Mouse (Mus musculus): ENCODE measurements at regions not wholly inside any gene's neighbourhood (a gene's known extent, or its start where the extent isn't known, plus 50 kb on each side); places are given as distances from the start of the nearest gene placed in this dataset.

GRCm38 (mm10) chr12:109952933-109953332 lies 325.9 kb upstream of the Dio3 start:
- DNase-seq (ENCODE audit: low read depth) = no peak

DNA sequence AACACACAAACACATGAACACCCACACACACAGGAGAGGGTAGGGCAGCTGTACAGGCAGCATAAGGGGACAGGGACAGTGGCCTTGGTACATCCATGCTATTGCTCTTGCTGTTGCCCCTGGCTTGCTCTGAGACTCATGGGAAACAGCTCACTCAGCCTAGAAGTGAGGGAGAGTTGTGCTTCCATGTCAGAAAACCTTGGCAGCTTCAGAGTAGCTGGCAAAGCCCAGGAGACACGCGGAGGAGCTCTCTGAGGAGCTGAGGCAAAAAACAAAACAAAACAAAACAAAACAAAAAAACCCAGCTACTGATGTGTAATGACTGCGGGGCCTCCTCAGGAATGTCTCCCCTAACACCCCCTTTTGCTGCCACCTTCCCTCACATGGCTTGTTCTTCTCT lies 321.6 kb upstream of the Dio3 start:
- DNase-seq (ENCODE audit: low read depth) = no peak

GRCm38 (mm10) chr12:109958357-109959085 lies 320.3 kb upstream of the Dio3 start:
- DNase-seq (ENCODE audit: low read depth) = no peak

- no peak for DNase-seq (ENCODE audit: low read depth)
Observed at GRCm38 (mm10) chr12:109966776-109967175, 312.1 kb upstream of the Dio3 start.

DNA sequence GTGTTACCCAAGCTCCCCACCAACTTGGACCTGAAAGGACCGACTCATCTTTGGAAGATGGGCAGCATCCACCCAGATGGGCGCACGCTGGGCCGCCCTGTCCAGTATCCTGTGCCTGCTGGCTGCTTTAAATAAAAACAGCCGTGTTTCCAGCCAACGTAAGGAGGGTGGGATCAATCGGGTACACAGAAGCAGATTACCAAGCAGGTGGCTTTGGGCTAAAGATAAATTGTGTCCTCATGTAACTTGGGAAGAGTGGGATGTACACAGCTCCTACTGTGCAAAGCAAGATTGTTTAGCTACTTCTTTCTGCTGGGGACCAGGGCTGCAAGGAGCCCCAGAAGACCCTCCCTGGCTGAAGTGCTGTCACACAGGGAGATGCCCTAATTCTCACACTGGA lies 310.6 kb upstream of the Dio3 start:
- DNase-seq (ENCODE audit: low read depth) = no peak

- DNase-seq (ENCODE audit: low read depth) = no peak
Observed at GRCm38 (mm10) chr12:109971508-109971907, 307.4 kb upstream of the Dio3 start.

GRCm38 (mm10) chr12:109972366-109973015 lies 306.4 kb upstream of the Dio3 start:
- no peak for DNase-seq (ENCODE audit: low read depth)

DNA sequence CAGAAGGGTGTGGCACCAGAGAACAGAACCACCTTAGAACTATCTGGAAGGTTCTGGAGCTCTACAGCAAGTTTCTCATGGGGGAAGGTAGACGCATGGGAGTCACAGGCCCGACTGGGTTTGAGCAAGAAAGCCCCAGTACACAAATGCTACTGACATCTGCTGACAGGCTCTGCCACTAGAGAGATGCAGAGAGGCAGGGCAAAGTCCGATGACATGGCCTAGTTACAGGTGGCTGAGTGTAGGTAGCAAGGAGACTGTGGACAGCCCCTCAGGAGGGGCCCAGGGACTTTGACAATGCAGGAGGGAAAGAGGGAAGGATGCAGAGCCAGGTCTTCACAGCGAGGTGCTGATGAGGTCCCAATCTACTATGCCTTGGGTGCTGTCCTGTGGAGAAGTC lies 305.3 kb upstream of the Dio3 start:
- DNase-seq (ENCODE audit: low read depth) = no peak

DNA sequence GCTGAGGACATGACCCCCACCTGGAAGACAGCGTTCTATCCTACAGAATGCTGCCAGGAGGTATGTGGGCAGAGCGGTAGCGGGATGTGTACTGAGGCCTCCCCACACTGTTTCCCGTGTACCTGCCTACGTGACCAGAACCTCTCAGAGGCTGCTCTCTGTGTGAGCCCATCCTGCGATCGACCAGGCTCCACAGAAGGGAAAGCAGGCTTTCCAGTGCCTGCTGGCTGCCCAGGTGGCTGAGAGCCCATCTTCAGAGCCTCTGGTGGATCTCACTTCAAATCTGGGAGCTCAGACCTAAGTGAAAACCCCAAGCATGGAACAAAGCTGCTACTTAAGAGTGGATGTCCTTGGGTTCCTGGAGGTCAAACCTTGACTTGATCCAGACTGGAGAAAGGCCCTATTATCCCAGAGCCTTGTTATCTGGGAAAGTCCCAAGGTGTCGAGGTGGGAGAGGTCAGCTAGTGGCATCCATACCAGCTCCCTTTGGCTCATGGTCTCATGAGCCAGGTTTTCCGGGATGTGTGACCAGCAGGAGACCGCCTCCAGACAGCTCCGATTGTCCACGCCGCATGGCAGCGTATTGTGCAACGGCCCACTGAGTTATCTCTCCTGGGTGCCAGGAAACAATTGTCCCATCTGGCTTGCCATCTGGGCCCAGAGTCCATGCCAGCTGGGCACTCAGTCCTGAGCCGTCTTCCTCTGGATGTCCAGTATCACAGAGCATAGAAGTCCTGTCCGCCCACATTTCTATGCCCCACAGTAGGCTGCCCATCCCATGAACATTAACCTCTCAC lies 303.5 kb upstream of the Dio3 start:
- DNase-seq (ENCODE audit: low read depth) = no peak

GRCm38 (mm10) chr12:109984651-109985050 lies 294.2 kb upstream of the Dio3 start:
- no peak for DNase-seq (ENCODE audit: low read depth)

DNA sequence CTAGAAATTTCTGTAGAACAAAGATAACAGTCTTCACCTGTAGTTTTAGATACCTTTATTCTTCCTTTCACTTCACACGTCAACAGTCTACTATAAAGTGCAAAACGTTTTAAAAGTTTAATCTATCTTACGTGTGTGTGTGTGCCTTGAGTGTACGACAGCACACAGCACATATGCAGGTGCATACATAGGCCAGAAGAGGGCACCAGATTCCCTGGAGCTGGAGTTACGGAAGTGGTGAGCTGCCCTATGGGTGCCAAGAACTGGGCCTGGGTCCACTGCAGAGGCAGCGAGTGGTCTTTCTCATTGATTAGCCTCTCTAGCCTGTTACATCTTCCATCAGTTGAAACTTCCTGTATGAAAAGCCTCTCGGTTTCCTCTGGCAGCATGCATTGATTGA lies 285.5 kb upstream of the Dio3 start:
- DNase-seq (ENCODE audit: low read depth) = no peak

DNA sequence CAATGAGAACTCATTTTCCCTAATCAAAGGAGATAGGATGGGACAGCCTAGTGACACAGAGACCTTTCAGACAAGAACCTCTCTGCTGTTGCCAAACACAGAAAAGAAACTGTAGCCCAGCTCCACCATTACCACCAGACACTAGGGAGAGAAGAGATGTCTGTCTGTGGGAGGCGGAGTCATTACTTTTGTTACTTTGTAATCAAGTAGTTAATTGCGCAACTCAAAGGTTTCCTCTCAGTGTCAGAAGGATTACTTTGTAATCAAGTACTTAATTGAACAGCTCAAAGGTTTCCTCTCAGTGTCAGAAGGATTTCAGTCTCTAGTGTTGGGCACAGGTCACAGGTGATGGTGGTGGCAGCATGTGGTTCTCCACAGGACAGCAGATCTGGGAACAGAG lies 276.2 kb upstream of the Dio3 start:
- no peak for DNase-seq (ENCODE audit: low read depth)

DNA sequence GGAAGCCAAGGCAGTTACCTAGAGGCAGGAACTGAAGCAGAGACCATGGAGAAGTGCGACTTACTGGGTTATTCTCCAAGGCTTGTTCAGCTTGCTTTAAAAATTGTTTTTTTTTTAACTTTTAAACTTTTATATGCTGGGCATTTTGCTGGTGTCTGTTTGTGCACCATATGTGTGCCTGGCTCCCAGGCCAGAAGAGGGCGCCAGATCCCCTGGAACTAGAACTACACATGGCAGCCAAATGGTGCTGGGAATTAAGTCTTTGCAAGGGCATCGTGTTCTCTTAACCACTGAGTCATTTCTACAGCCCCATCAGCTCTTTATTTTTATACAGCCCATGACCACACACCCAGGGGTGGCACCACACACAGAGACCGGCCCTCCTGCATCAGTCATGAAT lies 269.7 kb upstream of the Dio3 start:
- DNase-seq (ENCODE audit: low read depth) = no peak

DNA sequence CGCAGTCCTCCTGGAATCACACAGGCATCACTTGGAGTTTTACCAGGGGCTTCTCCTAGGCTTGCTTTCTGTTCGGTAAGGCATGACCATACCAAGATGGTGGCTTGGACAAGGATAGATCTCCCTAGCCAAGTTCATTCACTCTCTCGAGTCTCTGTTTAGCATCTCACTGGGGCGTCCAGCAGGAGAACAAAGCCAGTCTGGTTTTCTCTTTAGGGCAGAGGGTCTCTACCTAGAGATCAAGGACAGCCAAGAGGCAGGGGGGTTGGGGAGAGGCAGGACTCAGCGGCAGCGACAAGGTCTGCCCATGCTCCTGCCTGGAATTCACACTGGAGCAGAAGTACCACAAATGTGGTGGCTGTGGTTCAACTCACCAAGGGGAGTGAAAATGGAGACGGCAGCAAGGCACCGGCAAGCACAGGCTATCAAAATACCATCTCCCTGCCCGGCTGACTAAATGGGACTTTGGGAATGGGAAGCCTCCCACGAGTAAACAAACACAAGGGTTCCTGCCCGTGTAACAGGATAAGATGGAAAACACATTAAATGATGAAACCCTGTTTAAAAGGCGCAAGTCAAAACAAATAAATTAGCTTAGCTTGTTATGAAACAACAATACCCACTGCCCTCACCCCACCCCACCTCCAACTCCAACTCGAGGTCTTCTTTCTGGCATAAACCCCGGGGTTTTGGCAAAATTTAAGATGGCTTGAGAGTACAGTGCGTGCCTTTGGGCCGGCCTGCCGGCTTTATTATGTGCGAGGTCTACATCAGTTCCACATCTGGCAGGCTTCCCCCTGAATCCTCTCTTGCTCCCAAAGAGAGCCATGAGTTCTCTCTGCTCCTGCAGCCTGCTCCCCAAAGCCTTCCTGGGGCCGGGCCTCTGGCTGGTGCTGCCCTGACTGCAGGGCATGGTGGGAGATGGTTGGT lies 258.1 kb upstream of the Dio3 start:
- DNase-seq (ENCODE audit: low read depth) = no peak

DNA sequence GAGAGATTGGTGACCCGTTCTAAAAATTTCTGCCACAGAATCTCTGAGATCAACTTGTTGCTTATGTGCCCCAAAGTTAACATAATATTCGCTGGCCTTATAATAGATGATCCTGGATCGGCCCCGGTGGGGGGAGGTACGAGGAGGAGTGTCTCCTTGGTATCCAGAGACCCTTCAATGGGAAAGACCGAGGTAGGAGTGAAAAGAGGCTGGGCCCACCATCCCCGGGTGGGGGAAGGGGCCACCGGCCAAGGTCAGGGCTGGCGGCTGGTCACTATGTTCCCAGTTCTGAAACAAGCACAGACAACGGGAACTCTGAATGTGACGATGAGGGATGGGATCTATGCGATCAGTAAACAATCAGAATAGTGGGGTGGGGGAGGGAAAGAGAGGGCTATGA lies 257.2 kb upstream of the Dio3 start:
- no peak for DNase-seq (ENCODE audit: low read depth)

- no peak for DNase-seq (ENCODE audit: low read depth)
Observed at GRCm38 (mm10) chr12:110022631-110023030, 256.2 kb upstream of the Dio3 start.

DNA sequence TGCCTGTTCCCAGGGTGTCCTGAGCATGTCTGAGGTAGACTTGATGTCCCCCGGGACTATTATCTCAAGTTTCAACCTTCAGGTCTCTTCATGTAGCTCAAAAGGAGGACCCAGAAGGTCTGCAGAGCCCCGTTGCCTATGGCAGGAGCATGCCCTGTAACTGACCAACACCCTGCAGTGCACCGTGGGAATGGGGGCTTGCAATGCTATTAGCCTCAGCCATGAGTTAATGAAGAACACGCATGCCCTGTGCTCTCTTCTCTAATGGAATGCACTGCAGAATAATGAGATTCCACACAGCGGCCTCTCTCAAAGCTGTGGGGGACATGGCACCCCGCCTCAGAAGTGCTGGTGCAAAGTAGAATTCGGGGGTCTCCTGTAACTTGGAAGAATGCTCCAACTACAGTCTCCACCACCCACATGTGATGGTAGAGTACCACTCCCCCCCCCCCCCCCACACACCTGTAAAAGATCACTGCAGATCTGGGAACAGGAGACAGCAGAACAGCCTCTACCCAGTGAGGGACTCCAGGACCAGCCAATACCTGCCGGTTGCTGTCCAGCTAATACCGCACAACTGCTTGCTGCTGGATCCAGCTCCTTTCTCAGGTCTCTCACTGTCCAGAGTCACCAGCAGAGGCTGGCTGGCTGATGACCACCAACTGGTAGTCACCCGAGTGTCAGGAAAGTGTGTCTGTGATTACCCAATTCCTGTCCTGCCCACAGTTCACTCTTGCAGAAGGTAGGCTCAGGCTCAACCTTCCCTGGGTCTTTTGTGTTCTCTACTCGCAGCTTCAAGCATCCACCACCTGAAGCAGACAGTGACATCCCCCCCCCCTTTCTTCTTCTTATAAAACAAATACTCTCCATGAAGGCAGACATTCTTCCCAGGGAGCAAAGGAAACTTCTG lies 255.4 kb upstream of the Dio3 start:
- DNase-seq (ENCODE audit: low read depth) = no peak

DNA sequence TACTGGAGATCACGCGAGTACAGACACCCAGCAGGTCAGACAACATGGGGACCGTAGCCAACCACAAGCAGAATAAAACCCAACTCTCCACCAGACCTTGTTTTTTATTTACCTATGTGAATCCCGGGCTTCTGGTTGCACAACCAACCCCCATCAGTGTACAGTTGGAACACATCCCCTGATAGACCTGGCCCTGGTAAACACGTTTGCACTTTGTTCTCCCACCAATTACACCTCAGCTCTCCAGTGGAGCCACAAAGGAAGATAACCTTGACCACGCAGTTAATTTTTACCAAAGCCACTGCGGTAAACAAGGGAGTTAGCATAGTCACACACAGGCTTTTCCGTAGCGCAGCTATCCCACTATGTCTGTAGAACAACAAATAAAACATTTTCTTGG lies 254.6 kb upstream of the Dio3 start:
- no peak for DNase-seq (ENCODE audit: low read depth)

GRCm38 (mm10) chr12:110025171-110025570 lies 253.7 kb upstream of the Dio3 start:
- no peak for DNase-seq (ENCODE audit: low read depth)

GRCm38 (mm10) chr12:110026033-110026750 lies 252.7 kb upstream of the Dio3 start:
- no peak for DNase-seq (ENCODE audit: low read depth)
